Comparison of ENCODE assay signal across 9 mouse cellular contexts in genomic region chr2:144183371-144183944, GRCm38 (mm10).
A peak's percentile ranks its signal among the peaks of the same experiment; 100 is the strongest.
DNase-seq lines count a peak whose midpoint lies in the region; ATAC-seq lines count a peak whose summit lies in the region.
"Had no signal": no experiment of that assay in that cellular context is flagged by ENCODE, and none has a peak within 500 bp of the region (broad histone marks: within the 10 kb centered on the region; RNA-seq: fewer than 3 reads in every experiment).

No protein-coding gene starts in this region.

- DNase-seq in MN1 (ENCODE audit: low spot score), result peak; percentile 84
- peak; percentile 72 for DNase-seq in adrenal gland, postnatal 14 days
- peak; percentile 90 to 93 for DNase-seq in kidney, postnatal 36 days
- no peak for DNase-seq in layer of hippocampus, adult 8-10 months (ENCODE audit: low spot score in 2 of 2)
- DNase-seq in right cerebral cortex, adult 18-20 months, result no peak

- no peaks in the 10 kb centered on the region for H3K36me3 ChIP-seq in hindbrain, embryonic 15.5 days
- H3K36me3 ChIP-seq in hindbrain, embryonic 12.5 days, result no peaks in the 10 kb centered on the region
- no peaks in the 10 kb centered on the region for H3K36me3 ChIP-seq in forebrain, embryonic 15.5 days
- H3K36me3 ChIP-seq: forebrain, embryonic 12.5 days had no signal

- peak; percentile 54; the same call in 1 of the 2 replicates for ATAC-seq in hindbrain, embryonic 15.5 days (ENCODE audit: low FRiP score, low read depth)
- ATAC-seq in hindbrain, embryonic 12.5 days (ENCODE audit: low FRiP score), result no peak
- no peak for ATAC-seq in forebrain, embryonic 15.5 days (replicated peaks)

- WGBS in hindbrain, embryonic 15.5 days, result 69% methylated on average over 5 of the region's 5 CpGs
- 80% methylated on average over 5 of the region's 5 CpGs for WGBS in hindbrain, embryonic 12.5 days
- WGBS in forebrain, embryonic 15.5 days, result 78% methylated on average over 5 of the region's 5 CpGs

- H3K27me3 ChIP-seq in hindbrain, embryonic 15.5 days, result no peaks in the 10 kb centered on the region
- no peaks in the 10 kb centered on the region for H3K27me3 ChIP-seq in hindbrain, embryonic 12.5 days
- H3K27me3 ChIP-seq in forebrain, embryonic 15.5 days, result no peaks in the 10 kb centered on the region
- H3K27me3 ChIP-seq: forebrain, embryonic 12.5 days had no signal

- no peak overlapping the region for H3K9ac ChIP-seq in hindbrain, embryonic 15.5 days
- H3K9ac ChIP-seq in hindbrain, embryonic 12.5 days, result no peak overlapping the region
- H3K9ac ChIP-seq in forebrain, embryonic 15.5 days (replicated peaks), result no peak overlapping the region
- H3K9ac ChIP-seq: forebrain, embryonic 12.5 days had no signal

- no peak overlapping the region for H3K27ac ChIP-seq in hindbrain, embryonic 15.5 days (replicated peaks)
- H3K27ac ChIP-seq in hindbrain, embryonic 12.5 days, result no peak overlapping the region
- H3K27ac ChIP-seq in forebrain, embryonic 15.5 days (replicated peaks), result no peak overlapping the region
- H3K27ac ChIP-seq: forebrain, embryonic 12.5 days had no signal

- H3K9me3 ChIP-seq in hindbrain, embryonic 15.5 days, result no peaks in the 10 kb centered on the region
- no peaks in the 10 kb centered on the region for H3K9me3 ChIP-seq in hindbrain, embryonic 12.5 days (replicated peaks)
- H3K9me3 ChIP-seq in forebrain, embryonic 15.5 days, result no peaks in the 10 kb centered on the region
- H3K9me3 ChIP-seq: forebrain, embryonic 12.5 days had no signal

- H3K4me1 ChIP-seq in hindbrain, embryonic 15.5 days (replicated peaks), result no peaks in the 10 kb centered on the region
- no peaks in the 10 kb centered on the region for H3K4me1 ChIP-seq in hindbrain, embryonic 12.5 days
- H3K4me1 ChIP-seq in forebrain, embryonic 15.5 days, result no peaks in the 10 kb centered on the region
- H3K4me1 ChIP-seq: forebrain, embryonic 12.5 days had no signal

- H3K4me2 ChIP-seq in hindbrain, embryonic 15.5 days, result no peak overlapping the region
- no peak overlapping the region for H3K4me2 ChIP-seq in hindbrain, embryonic 12.5 days (replicated peaks)
- H3K4me2 ChIP-seq in forebrain, embryonic 15.5 days (replicated peaks), result no peak overlapping the region
- H3K4me2 ChIP-seq: forebrain, embryonic 12.5 days had no signal

- no peak overlapping the region for H3K4me3 ChIP-seq in hindbrain, embryonic 15.5 days
- no peak overlapping the region for H3K4me3 ChIP-seq in hindbrain, embryonic 12.5 days
- no peak overlapping the region for H3K4me3 ChIP-seq in forebrain, embryonic 15.5 days
- H3K4me3 ChIP-seq: forebrain, embryonic 12.5 days had no signal

Comparison
In these comparisons a context has a peak if more than half of its experiments do, and no peak if none do; other contexts are left out.
1. DNase-seq: peak in MN1 (single experiment), adrenal gland, postnatal 14 days (single experiment) and kidney, postnatal 36 days (2 of 2); none in layer of hippocampus, adult 8-10 months (0 of 2) and right cerebral cortex, adult 18-20 months (single experiment).